Mouse (Mus musculus) c-Kit-positive CD71-positive TER-119-negative erythroid progenitor cells, embryonic 14.5 days (primary cell): ENCODE measurements around the gene Tomt.

Experiments used
- DNase-seq: peaks from one replicate; pipeline ENCODE4 v3.0.0-alpha.2; 2013; ENCODE audit warnings: low read depth

The Tomt gene

GRCm38 (mm10) chr7:101857094-101857493, 49.1 kb downstream of the Tomt start, which contains the start of gene Folr2:
Gene Folr2, minus strand, starts transcription at chr7:101857194.
- no peak for DNase-seq

GRCm38 (mm10) chr7:101853816-101854215, 52.3 kb downstream of the Tomt start:
- DNase-seq, result no peak

GRCm38 (mm10) chr7:101852846-101853245, 53.3 kb downstream of the Tomt start:
- no peak for DNase-seq

GRCm38 (mm10) chr7:101851689-101852088, 54.5 kb downstream of the Tomt start:
- no peak for DNase-seq
